Mouse (Mus musculus): ENCODE data around the gene Olfr474.
"Not testable (repeated sequence)": the region's sequence is repeated elsewhere in the genome, so short reads cannot be mapped to it uniquely, and the experiment has no call there.

Olfr474 gene

DNA sequence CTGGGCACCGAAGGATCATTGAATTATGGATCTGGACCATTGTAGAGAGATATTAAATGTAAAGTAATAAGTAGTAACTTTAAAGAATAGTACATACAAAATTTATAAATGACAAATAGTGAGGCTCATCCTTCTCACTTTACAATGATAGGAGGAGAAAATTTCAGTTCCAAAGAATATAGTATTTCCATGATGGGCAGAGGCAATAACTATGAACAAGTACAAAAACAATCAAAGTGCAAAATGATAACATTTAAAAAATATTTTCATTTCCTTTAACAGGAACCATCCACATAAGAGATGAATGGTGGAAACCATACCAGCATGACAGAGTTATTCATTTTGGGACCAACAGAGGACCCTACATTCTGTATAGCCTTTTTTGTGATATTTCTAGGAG, at the start of gene Olfr474:
Gene Olfr474 (plus strand): TSS at position 301 of the 400 bp plus-strand sequence.
- no peak for DNase-seq (ENCODE audit: low spot score in 2 of 2)

DNA sequence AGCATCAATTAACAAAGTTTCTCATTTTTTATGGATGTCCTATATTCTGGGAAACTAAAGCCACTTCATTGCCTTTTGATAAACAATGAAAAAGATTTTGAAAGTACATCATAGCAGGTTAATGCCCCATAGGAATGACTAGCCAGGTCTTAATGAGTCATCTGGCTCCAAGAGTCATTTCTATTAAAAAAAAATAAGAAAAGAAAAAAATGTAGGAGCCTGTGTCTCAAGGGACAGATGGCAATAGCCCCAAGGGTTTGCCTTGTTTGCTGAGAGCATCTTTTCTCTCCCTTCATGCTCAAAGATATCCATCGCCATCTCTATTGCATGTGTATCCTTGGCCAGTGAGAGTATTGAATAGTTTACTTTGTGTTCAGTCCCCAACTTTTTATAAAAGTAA, 24.3 kb upstream of the Olfr474 start, which contains the start of gene Olfr473:
Gene Olfr473 (plus strand): TSS at position 301 of the 400 bp plus-strand sequence.
- DNase-seq (ENCODE audit: low spot score in 2 of 2) = no peak

DNA sequence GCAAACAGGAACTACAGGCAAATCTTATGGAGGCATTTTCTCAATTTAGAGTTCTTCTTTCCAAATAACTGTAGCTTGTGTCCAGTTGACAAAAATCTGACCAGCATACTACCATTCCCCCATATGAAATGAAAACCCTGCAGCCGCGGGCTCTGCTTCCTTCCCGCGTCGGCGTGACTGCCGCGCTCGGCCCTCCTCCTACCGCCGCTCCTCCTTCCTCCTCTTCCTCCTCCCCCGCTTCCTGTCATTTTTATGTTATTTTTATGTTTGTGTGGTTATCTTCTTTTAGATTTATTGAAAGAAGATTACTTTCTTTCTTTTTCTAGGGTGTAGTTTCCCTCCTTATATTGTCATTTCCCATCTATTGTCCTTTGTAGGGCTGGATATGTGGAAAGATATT, 1.9 kb upstream of the Olfr474 start:
- DNase-seq (ENCODE audit: low spot score in 2 of 2) = not testable (repeated sequence)

DNA sequence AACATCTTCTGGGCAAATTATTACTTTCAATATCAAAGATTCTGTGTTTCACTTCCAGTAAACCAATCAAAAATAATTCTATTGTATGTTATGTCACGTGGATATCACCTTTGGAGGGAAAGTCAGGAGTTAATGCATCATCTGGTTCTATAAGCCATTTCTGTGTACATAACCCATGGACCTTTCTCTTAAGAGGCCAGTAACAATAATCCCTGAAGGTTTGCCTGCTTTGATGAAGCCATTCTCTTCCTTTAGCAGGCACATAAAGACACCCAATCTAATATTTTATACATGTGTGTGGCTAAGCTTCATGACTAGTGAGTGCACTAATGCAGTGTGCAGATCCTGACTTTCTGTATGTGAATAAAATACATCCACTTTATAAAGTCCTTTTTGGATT, 10.1 kb downstream of the Olfr474 start, which contains the start of gene Olfr476:
Gene Olfr476 (plus strand): TSS at position 301 of the 400 bp plus-strand sequence.
- DNase-seq (ENCODE audit: low spot score in 2 of 2) = no peak

DNA sequence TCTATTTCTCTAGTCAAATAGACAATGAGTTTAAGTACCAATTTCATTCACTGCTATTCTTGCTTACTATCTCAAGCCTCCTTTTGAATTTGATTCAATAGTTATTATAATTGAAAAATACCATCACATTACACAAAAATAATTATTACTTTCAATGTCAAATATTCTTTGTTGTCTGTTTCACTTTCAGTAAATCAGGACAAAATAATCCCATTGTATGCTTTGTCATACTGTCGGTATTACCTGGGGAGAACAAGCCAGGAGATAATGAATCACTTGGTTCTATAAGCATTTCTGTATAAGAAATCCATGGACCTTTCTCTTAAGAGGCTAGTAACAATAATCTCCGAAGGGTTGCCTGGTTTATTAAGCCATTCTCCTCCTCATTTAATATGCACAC, 31.9 kb downstream of the Olfr474 start, which contains the start of gene Olfr477:
Gene Olfr477 (plus strand): TSS at position 301 of the 400 bp plus-strand sequence.
- no peak for DNase-seq (ENCODE audit: low spot score in 2 of 2)
